Mouse (Mus musculus) lung, embryonic 16.5 days (tissue): ENCODE measurements at regions not wholly inside any gene's neighbourhood (a gene's known extent, or its start where the extent isn't known, plus 50 kb on each side); places are given as distances from the start of the nearest gene placed in this dataset.

ENCODE experiments used
- ATAC-seq: fragments of 200-750 bp; cut with Nextera tagmentation; 2 replicates; pipeline ENCODE4 v1.8.0; 2017; ENCODE audit warnings: low read depth, mild to moderate bottlenecking, moderate library complexity
- H3K27ac ChIP-seq: fragments of 300-500 bp; sonication (generic); 2 replicates; pipeline ENCODE4 v1.5.1; 2014; ENCODE audit warnings: mild to moderate bottlenecking, control low read depth, low read length
- H3K27me3 ChIP-seq: fragments of 300-500 bp; sonication (generic); 2 replicates; pipeline ENCODE4 v1.6.1; 2014; ENCODE audit warnings: low read depth, low read length, mixed read lengths; ENCODE audit not compliant: control insufficient read depth, insufficient read depth
- H3K36me3 ChIP-seq: fragments of 300-500 bp; sonication (generic); 2 replicates; pipeline ENCODE4 v1.6.1; 2014; ENCODE audit warnings: low read length; ENCODE audit not compliant: control insufficient read depth, insufficient read depth
- H3K4me1 ChIP-seq: fragments of 300-500 bp; sonication (generic); replicated peaks from 2 replicates; pipeline ENCODE4 v1.6.1; 2014; ENCODE audit warnings: low read length, mixed read lengths; ENCODE audit not compliant: control insufficient read depth, insufficient read depth
- H3K4me2 ChIP-seq: fragments of 300-500 bp; sonication (generic); 2 replicates; pipeline ENCODE4 v1.6.1; 2014; ENCODE audit warnings: low read depth, low read length, control low read depth
- H3K4me3 ChIP-seq: fragments of 300-500 bp; sonication (generic); 2 replicates; pipeline ENCODE4 v1.5.1; 2014; ENCODE audit warnings: mild to moderate bottlenecking, low read length, control low read depth
- H3K9ac ChIP-seq: fragments of 300-500 bp; sonication (generic); 2 replicates; pipeline ENCODE4 v1.6.1; 2014; ENCODE audit warnings: low read length, control low read depth
- H3K9me3 ChIP-seq: fragments of 300-500 bp; sonication (generic); 2 replicates; pipeline ENCODE4 v1.6.1; 2016; ENCODE audit warnings: low read length; ENCODE audit not compliant: control insufficient read depth
- WGBS: fragments of 180-500 bp; shearing (Covaris S2); extraction: QIAGEN DNeasy Blood & Tissue Kit; methylation state at CpG from one replicate; pipeline ENCODE4 v1.1.7; 2014; 5-methylcytosine and 5-hydroxymethylcytosine counted together

DNA sequence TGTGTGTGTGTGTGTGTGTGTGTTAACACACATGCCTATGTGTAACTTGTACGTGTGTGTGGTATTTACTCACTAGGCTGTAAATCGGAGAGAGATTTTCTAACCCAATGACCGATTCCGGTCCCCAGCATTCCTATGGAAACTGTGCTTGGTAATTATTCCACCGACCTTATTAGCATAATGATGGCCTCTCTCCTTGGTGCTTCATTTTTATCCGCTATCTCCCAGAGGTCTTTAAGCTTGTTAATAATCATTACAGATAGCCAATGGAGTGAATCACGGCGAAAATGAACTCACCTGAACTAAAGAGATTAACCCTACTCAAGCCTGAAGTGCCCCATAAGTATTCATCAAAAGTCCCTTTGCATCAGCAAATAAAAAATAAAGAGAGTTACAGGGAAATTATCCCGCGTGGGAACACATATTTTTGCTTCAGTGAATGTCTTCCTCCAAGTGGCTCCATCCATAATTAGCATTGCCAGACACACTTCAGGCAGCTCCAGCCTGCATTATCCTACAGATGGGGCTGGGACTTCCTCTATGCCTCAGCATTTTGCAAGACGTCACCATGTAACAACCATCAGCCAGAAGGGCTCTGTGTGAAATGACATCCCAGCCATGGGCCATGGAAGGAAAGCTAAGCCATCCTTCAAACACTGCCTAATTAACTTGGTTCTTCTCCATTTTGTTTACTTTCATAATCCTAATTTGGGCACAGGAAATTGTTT lies 219.2 kb upstream of the Irx2 start:
- WGBS = 79% methylated on average over 11 of the region's 11 CpGs
- no peak overlapping the region for H3K9ac ChIP-seq
- H3K27me3 ChIP-seq = no peaks in the 10 kb centered on the region
- no peaks in the 10 kb centered on the region for H3K36me3 ChIP-seq
- H3K4me1 ChIP-seq = no peaks in the 10 kb centered on the region
- no peak overlapping the region for H3K27ac ChIP-seq
- no peak for ATAC-seq
- H3K4me3 ChIP-seq = no peak overlapping the region
- no peak overlapping the region for H3K4me2 ChIP-seq
- H3K9me3 ChIP-seq = no peaks in the 10 kb centered on the region

DNA sequence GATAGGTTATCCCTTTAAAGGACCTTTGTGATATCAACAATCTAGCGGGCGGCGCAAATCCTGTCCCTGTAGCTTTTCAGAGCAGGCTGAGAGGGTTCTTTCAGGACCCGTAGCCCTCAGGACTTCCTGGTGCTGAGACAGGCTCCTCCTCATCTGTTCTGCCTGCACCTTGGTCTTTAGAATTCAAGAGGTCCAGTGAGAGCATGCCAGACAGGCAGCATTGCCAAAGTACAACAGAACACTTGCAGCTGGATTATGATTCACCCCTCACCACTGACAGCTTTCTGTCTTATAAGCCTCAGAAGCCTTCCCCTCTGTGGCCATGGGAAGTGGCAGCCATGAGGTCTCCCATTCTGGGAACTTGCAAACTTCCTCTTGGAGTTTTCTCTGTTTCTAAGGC lies 216.0 kb upstream of the Irx2 start:
- no peak for ATAC-seq
- Histone ChIP-seq H3K27me3 (no peaks in the 10 kb centered on the region), H3K27ac (no peak overlapping the region), H3K9me3 (no peaks in the 10 kb centered on the region), H3K4me3 (no peak overlapping the region), H3K4me2 (no peak overlapping the region), H3K9ac (no peak overlapping the region), H3K4me1 (no peaks in the 10 kb centered on the region), H3K36me3 (no peaks in the 10 kb centered on the region)
- 85% methylated on average over 4 of the region's 4 CpGs for WGBS

DNA sequence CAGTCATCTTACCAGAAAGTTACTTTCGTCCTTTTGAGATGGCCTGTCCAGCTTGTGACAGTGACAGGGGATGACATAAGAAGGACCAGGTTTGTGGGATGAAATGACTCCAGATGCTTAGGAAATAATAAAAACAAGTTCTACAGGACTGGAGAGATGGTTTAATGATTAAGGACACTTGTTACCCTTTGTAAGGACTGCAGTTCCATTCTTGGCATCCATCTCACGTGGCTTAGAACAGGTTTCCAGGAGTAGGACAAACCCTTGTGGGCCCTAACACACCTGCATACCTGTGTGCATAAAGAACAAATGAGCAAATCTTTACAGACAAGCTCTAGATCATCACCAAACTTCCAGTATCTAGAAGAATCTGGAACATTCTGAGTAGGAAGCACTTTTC lies 211.6 kb upstream of the Irx2 start:
- Histone ChIP-seq H3K27me3 (no peaks in the 10 kb centered on the region), H3K9ac (no peak overlapping the region), H3K4me2 (no peak overlapping the region), H3K27ac (no peak overlapping the region), H3K9me3 (no peaks in the 10 kb centered on the region), H3K4me1 (no peaks in the 10 kb centered on the region), H3K4me3 (no peak overlapping the region), H3K36me3 (no peaks in the 10 kb centered on the region)
- no peak for ATAC-seq
- 48% methylated on average over 2 of the region's 2 CpGs for WGBS

DNA sequence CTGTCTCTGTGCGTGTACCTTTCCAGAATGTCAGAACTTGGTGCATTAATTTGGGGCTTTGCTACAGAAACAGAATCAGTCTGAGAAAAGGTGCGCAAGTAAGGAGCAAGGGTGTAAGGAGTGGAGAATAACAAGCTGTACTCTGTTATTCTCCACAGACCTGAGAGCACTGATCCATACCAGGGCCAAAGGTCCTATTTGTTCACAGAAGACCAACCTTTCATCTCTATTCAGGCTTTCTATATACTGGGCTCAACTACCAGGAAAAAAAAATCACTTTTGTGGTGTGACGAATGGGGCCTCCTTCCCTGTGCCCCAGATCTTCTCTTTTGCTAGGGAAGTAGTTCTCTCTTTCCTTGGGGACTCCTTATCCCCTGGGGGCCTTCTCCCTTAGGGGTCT lies 210.8 kb upstream of the Irx2 start:
- no peaks in the 10 kb centered on the region for H3K27me3 ChIP-seq
- H3K9ac ChIP-seq = no peak overlapping the region
- WGBS = 84% methylated on average over 3 of the region's 3 CpGs
- H3K4me3 ChIP-seq = no peak overlapping the region
- no peak overlapping the region for H3K27ac ChIP-seq
- no peaks in the 10 kb centered on the region for H3K4me1 ChIP-seq
- no peaks in the 10 kb centered on the region for H3K36me3 ChIP-seq
- no peak for ATAC-seq
- no peak overlapping the region for H3K4me2 ChIP-seq
- no peaks in the 10 kb centered on the region for H3K9me3 ChIP-seq

DNA sequence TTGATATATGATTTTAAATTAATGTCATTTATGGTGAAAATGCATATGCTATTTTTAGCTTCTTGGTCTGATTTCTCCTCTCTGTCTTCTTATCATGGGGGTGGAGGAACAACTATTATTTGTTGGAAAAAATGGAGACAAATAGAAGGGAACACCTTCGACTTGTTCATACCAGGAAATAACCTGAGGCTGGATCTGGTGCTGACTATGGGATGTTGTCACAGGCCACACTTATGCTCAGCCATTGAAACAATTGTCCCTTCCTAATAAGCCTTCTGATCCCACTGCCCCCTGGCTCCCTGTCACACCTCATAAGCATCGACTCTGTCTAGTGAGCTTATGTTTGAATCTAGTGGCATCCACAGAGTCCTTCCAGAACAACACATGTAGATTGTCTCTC lies 210.3 kb upstream of the Irx2 start:
- Histone ChIP-seq H3K4me3 (no peak overlapping the region), H3K36me3 (no peaks in the 10 kb centered on the region), H3K4me2 (no peak overlapping the region), H3K27me3 (no peaks in the 10 kb centered on the region), H3K27ac (no peak overlapping the region), H3K9me3 (no peaks in the 10 kb centered on the region), H3K9ac (no peak overlapping the region), H3K4me1 (no peaks in the 10 kb centered on the region)
- no peak for ATAC-seq
- WGBS = 52% methylated on average over 2 of the region's 2 CpGs

DNA sequence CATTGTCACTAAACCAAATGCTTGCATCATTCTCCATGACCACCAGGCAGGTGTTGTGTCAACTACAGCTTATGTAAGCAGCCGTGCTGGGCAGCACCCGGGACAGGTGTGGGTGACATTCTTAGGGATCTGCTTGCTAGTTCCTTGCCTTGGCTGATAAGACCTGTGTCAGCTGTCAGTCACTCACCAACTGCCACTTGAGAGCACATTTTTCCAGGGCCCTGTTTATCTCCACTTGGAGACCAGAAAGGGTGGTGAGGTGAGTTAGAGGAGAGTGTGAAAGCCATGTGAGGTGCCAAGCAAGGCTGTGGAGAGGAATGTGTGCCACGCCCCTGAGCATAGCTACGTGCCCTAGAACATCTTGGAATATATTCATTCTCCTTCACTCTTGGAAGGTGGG lies 209.1 kb upstream of the Irx2 start:
- peak; percentile 83 for ATAC-seq
- Histone ChIP-seq H3K36me3 (no peaks in the 10 kb centered on the region), H3K4me2 (no peak overlapping the region), H3K9me3 (no peaks in the 10 kb centered on the region), H3K9ac (no peak overlapping the region), H3K4me3 (no peak overlapping the region), H3K4me1 (no peaks in the 10 kb centered on the region), H3K27me3 (no peaks in the 10 kb centered on the region), H3K27ac (no peak overlapping the region)
- 52% methylated on average over 4 of the region's 4 CpGs for WGBS

DNA sequence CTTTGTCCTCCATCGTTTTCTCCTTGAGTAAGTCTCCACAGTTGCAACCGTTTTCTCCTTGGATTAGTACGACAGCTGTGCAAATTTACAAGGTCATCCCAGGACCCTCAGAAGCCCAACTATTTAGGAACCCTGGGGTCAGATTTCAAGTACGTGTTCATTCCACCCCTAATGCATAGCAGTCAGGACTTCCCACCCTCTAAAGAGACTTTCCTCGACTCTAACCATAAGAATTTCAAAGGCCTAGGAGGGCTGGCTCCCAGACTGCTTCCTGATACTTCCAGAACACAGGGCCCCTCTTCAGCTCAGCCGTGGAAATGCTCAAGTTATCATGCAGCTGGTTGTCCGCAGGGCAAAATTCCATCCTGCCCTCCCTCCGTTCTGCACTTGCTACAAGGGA lies 202.7 kb upstream of the Irx2 start:
- Histone ChIP-seq H3K36me3 (no peaks in the 10 kb centered on the region), H3K4me1 (no peaks in the 10 kb centered on the region), H3K9me3 (no peaks in the 10 kb centered on the region), H3K9ac (no peak overlapping the region), H3K27me3 (no peaks in the 10 kb centered on the region), H3K27ac (no peak overlapping the region), H3K4me2 (no peak overlapping the region), H3K4me3 (no peak overlapping the region)
- 28% methylated on average over 8 of the region's 8 CpGs for WGBS
- no peak for ATAC-seq

DNA sequence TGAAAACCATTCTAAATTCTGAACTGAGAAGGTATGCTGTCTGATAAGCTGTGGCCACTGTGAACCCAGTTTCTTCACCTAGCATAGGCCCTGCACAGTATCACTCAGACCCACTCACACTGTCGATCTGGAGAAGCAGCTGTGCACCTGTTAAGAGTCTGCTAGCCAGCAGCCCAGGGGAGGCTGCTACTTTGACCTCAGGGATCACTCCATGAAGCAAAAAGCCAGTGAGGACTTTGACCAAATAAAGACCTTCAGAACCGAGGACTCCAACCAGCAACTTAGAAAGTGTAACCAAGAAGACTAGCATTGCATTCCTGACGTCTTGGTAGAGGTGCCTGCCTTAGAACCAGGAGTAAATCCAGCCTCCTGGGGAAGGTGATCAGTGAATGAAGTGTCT lies 183.3 kb upstream of the Irx2 start:
- Histone ChIP-seq H3K27me3 (no peaks in the 10 kb centered on the region), H3K4me3 (no peak overlapping the region), H3K4me2 (no peak overlapping the region), H3K9me3 (no peaks in the 10 kb centered on the region), H3K36me3 (no peaks in the 10 kb centered on the region), H3K9ac (no peak overlapping the region), H3K27ac (no peak overlapping the region), H3K4me1 (0 out of 2 replicates have a peak, but pooled peaks cover 2% of the 10 kb centered on the region)
- WGBS = 57% methylated on average over 3 of the region's 3 CpGs
- no peak for ATAC-seq

DNA sequence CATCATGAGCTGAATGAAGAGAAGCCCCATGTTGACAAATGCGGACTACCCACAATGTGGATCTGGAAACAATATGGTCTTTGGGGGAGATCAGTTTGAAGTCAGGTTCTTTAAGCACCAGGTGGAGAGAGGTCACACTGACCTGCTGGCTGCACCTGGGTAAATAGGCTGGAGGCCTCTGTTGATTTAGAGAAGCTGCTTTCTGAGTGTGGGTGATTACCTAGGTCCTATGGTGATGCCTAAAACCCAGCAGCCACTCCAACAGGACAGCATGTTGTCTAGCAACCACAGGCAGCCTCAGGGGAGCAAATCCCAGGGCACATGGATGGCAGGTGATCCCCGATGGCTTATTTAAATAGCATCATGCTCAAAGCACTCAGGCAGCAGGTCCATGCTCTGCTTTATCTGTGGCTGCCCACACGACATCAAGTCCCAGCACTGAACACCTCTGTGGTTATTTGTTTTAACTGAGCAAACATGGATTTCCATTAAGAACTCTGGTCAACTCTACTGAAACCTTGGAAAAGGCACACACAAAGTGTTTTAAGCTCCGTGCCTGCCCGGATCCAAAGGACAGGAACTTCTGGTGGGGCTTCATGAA lies 180.1 kb upstream of the Irx2 start:
- ATAC-seq = no peak

More for the DNA sequence above, 180.1 kb upstream of the Irx2 start:
- Histone ChIP-seq H3K4me3 (no peak overlapping the region), H3K27me3 (no peaks in the 10 kb centered on the region), H3K36me3 (no peaks in the 10 kb centered on the region), H3K9ac (no peak overlapping the region), H3K27ac (no peak overlapping the region), H3K9me3 (no peaks in the 10 kb centered on the region), H3K4me1 (0 out of 2 replicates have a peak, but pooled peaks cover 2% of the 10 kb centered on the region), H3K4me2 (no peak overlapping the region)
- 28% methylated on average over 5 of the region's 5 CpGs for WGBS
